Mouse (Mus musculus) limb, embryonic 13.5 days (tissue): ENCODE data around the gene Lrriq1. TPM values are rescaled to one million over a fixed set of nuclear protein-coding genes. Genes with fewer than 3 reads are reported as not detected.

ENCODE experiments used
- ATAC-seq: fragments of 200-750 bp; cut with Nextera tagmentation; 2 replicates; pipeline ENCODE4 v1.8.0; 2017; ENCODE audit warnings: low read depth, moderate number of reproducible peaks, moderate TSS enrichment; ENCODE audit not compliant: low FRiP score
- H3K27ac ChIP-seq: fragments of 300-500 bp; sonication (generic); 2 replicates; pipeline ENCODE4 v1.5.1; 2015; ENCODE audit warnings: inconsistent platforms, mild to moderate bottlenecking, moderate library complexity
- H3K27me3 ChIP-seq: fragments of 300-500 bp; sonication (generic); 2 replicates; pipeline ENCODE4 v1.6.1; 2015; ENCODE audit warnings: mild to moderate bottlenecking, inconsistent platforms
- H3K36me3 ChIP-seq: fragments of 300-500 bp; sonication (generic); 2 replicates; pipeline ENCODE4 v1.6.1; 2015; ENCODE audit warnings: inconsistent platforms, mild to moderate bottlenecking, moderate library complexity
- H3K4me1 ChIP-seq: fragments of 300-500 bp; sonication (generic); 2 replicates; pipeline ENCODE4 v1.6.1; 2015; ENCODE audit warnings: inconsistent platforms
- H3K4me2 ChIP-seq: fragments of 300-500 bp; sonication (generic); replicated peaks from 2 replicates; pipeline ENCODE4 v1.6.1; 2015; ENCODE audit warnings: inconsistent platforms, mild to moderate bottlenecking, moderate library complexity
- H3K4me3 ChIP-seq: fragments of 300-500 bp; sonication (generic); 2 replicates; pipeline ENCODE4 v1.5.1; 2015; ENCODE audit warnings: moderate library complexity, mild to moderate bottlenecking, inconsistent platforms
- H3K9ac ChIP-seq: fragments of 300-500 bp; sonication (generic); 2 replicates; pipeline ENCODE4 v1.6.1; 2015; ENCODE audit warnings: mild to moderate bottlenecking, inconsistent platforms
- H3K9me3 ChIP-seq: fragments of 300-500 bp; sonication (generic); 2 replicates; pipeline ENCODE4 v1.6.1; 2016; ENCODE audit warnings: inconsistent platforms
- WGBS: fragments of 180-500 bp; shearing (Covaris S2); methylation state at CpG from one replicate; pipeline ENCODE4 v1.1.7; 2015; 5-methylcytosine and 5-hydroxymethylcytosine counted together
- polyA plus RNA-seq: library from polyadenylated mRNA; unstranded; fragments of >200 nt; fragmentation: Nextera tagmentation; extraction: Ambion mirVana; gene quantifications from 2 replicates; pipeline ENCODE4 v1.2.1, GENCODE M21; 2015

The Lrriq1 gene
- 0.20 and 0.22 TPM in 2 replicates for polyA plus RNA-seq

DNA sequence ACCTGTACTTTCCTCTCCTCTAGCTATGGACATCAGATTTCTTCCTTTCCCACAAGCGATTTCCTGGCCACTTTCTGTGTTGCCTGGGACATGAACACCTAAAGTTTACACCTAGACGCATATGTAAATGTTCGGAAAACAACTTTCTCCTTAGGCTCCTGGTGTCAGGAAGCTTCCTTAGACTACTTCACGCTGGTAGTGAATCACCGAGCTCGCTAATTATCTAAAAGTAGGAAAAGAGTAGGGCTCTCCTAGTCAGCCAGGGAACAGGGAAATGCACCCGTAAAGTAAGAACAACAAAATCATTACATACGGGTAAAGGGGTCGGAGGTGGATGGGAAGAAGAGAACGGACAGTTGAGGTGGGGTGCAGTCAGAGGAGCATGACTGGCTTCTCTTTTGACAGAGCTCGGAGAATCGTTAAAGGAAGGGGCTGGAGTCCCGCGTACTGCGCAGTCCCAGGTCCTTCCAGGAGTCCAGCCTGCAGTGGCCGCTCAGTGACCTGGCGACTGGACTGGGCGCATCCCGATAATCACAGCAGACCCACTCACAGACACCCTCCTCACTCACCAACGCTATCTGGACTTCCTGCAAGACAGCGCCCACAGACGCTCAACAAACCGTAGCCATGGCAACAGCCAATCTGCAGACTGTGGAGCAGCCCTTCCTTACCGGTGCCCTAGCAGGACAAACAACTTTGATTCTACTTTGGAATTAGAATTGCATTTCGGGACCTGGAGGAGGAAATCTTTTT lies at the start of gene Lrriq1:
Gene Lrriq1 (minus strand): TSS at position 616 of the 753 bp plus-strand sequence.
- H3K27me3 ChIP-seq, result no peaks in the 10 kb centered on the region
- no peaks in the 10 kb centered on the region for H3K9me3 ChIP-seq
- H3K4me3 ChIP-seq, result peak within 1 kb of the TSS; percentile 59
- WGBS, result 6% methylated on average over 25 of the region's 25 CpGs
- peak within 1 kb of the TSS; percentile 65 for H3K9ac ChIP-seq
- H3K36me3 ChIP-seq, result no peaks in the 10 kb centered on the region
- H3K27ac ChIP-seq, result no peak within 1 kb of the TSS
- ATAC-seq, result peak; percentile 96
- no peaks in the 10 kb centered on the region for H3K4me1 ChIP-seq
- peak within 1 kb of the TSS; percentile 75 for H3K4me2 ChIP-seq

GRCm38 (mm10) chr10:103253842-103254803 lies 18.0 kb upstream of the Lrriq1 start:
- Histone ChIP-seq H3K4me1 (no peaks in the 10 kb centered on the region), H3K27ac (no peak overlapping the region), H3K27me3 (no peaks in the 10 kb centered on the region), H3K9ac (no peak overlapping the region), H3K9me3 (no peaks in the 10 kb centered on the region), H3K4me2 (no peak overlapping the region), H3K36me3 (no peaks in the 10 kb centered on the region), H3K4me3 (no peak overlapping the region)
- ATAC-seq, result no peak
- 53% methylated on average over 5 of the region's 5 CpGs for WGBS

GRCm38 (mm10) chr10:103236460-103236772 lies 294 bp upstream of the Lrriq1 start:
- WGBS, result 14% methylated on average over 4 of the region's 4 CpGs

DNA sequence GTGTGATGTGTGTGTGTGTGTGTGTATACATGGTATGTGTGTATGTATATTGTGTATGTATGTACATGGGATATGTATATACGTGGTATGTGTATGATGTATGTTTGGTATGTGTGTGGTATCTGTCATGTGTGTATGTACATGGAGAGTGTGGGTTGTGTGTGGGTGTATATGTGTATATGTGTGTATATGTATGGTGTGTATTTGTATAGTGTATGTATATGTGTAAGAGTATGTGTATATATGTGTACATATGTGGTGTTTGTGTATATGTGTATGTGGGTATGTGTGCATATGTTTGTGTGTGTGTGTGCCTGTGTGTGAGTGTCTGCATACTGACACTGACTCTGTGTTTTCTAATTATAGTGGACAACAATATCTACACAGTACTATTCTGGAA lies 9.5 kb downstream of the Lrriq1 start:
- H3K4me1 ChIP-seq, result no peaks in the 10 kb centered on the region
- H3K4me3 ChIP-seq, result no peak overlapping the region
- H3K4me2 ChIP-seq, result no peak overlapping the region
- H3K36me3 ChIP-seq, result no peaks in the 10 kb centered on the region
- no peaks in the 10 kb centered on the region for H3K27me3 ChIP-seq
- H3K27ac ChIP-seq, result no peak overlapping the region
- no peak overlapping the region for H3K9ac ChIP-seq
- WGBS, result 95% methylated on average over 1 of the region's 1 CpGs
- H3K9me3 ChIP-seq, result no peaks in the 10 kb centered on the region
- no peak for ATAC-seq

More at GRCm38 (mm10) chr10:103236460-103236772, 294 bp upstream of the Lrriq1 start:
- H3K4me2 ChIP-seq, result peak overlapping the region; percentile 75
- no peaks in the 10 kb centered on the region for H3K36me3 ChIP-seq
- no peak for ATAC-seq
- no peak overlapping the region for H3K27ac ChIP-seq
- H3K27me3 ChIP-seq, result no peaks in the 10 kb centered on the region
- no peak overlapping the region; the same call in 1 of the 2 replicates for H3K9ac ChIP-seq
- no peaks in the 10 kb centered on the region for H3K9me3 ChIP-seq
- no peaks in the 10 kb centered on the region for H3K4me1 ChIP-seq
- H3K4me3 ChIP-seq, result peak overlapping the region; percentile 59; the same call in 1 of the 2 replicates

GRCm38 (mm10) chr10:103194655-103195328 lies 41.3 kb downstream of the Lrriq1 start:
- WGBS, result 37% methylated on average over 4 of the region's 4 CpGs
- Histone ChIP-seq H3K4me1 (no peaks in the 10 kb centered on the region), H3K9me3 (no peaks in the 10 kb centered on the region), H3K36me3 (no peaks in the 10 kb centered on the region), H3K4me2 (no peak overlapping the region), H3K4me3 (no peak overlapping the region), H3K27me3 (no peaks in the 10 kb centered on the region), H3K9ac (no peak overlapping the region), H3K27ac (no peak overlapping the region)
- no peak for ATAC-seq

DNA sequence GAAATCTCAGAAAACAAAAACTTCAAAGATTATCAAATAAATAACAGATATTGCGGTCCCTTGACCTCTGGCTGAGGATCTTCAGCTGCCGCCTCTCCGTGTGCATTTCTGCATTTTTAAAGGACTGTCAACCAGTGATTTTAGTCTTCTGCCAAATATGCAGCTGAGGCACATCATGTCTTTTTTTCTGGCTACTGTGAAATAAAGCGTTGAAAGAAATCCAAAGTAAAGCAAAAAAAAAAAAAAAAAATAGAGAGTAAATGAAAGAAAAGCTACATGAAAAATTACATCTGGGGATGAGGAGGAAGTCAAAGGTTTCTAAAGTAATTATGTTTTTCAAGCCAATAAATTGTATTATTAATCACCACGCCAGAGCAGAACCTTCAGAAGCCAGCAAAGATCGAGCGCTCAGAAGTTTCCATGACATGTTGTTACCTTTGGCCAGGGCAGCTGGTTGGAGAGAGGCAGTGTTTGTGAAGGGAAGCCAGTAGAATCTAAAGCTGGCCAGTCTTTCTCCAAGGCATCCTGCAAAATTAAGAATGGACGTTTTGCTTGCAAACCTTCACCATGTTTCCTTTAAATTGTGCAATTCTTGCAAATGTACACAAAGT lies 90.2 kb downstream of the Lrriq1 start:
- Histone ChIP-seq H3K27me3 (no peaks in the 10 kb centered on the region), H3K4me1 (no peaks in the 10 kb centered on the region), H3K36me3 (no peaks in the 10 kb centered on the region), H3K9me3 (no peaks in the 10 kb centered on the region), H3K4me3 (no peak overlapping the region), H3K27ac (no peak overlapping the region), H3K9ac (no peak overlapping the region), H3K4me2 (no peak overlapping the region)
- no peak for ATAC-seq
- WGBS, result 56% methylated on average over 8 of the region's 8 CpGs

- WGBS, result 67% methylated on average over 11 of the region's 11 CpGs
- Histone ChIP-seq H3K9me3 (no peaks in the 10 kb centered on the region), H3K4me3 (no peak overlapping the region), H3K4me1 (no peaks in the 10 kb centered on the region), H3K27me3 (no peaks in the 10 kb centered on the region), H3K36me3 (no peaks in the 10 kb centered on the region), H3K4me2 (no peak overlapping the region), H3K9ac (no peak overlapping the region), H3K27ac (no peak overlapping the region)
- ATAC-seq, result no peak
Measured at GRCm38 (mm10) chr10:103144927-103145768, 91.0 kb downstream of the Lrriq1 start.

GRCm38 (mm10) chr10:103142526-103142925 lies 93.6 kb downstream of the Lrriq1 start:
- 58% methylated on average over 4 of the region's 4 CpGs for WGBS
- Histone ChIP-seq H3K4me1 (no peaks in the 10 kb centered on the region), H3K9me3 (no peaks in the 10 kb centered on the region), H3K27ac (no peak overlapping the region), H3K4me2 (no peak overlapping the region), H3K9ac (no peak overlapping the region), H3K4me3 (no peak overlapping the region), H3K27me3 (no peaks in the 10 kb centered on the region), H3K36me3 (no peaks in the 10 kb centered on the region)
- ATAC-seq, result no peak

- Histone ChIP-seq H3K4me3 (no peak overlapping the region), H3K9me3 (no peaks in the 10 kb centered on the region), H3K9ac (no peak overlapping the region), H3K36me3 (no peaks in the 10 kb centered on the region), H3K27me3 (no peaks in the 10 kb centered on the region), H3K27ac (no peak overlapping the region), H3K4me1 (no peaks in the 10 kb centered on the region), H3K4me2 (no peak overlapping the region)
- ATAC-seq, result no peak
- WGBS, result 42% methylated on average over 6 of the region's 6 CpGs
Measured at GRCm38 (mm10) chr10:103141532-103141931, 94.6 kb downstream of the Lrriq1 start.

GRCm38 (mm10) chr10:103140609-103141008 lies 95.5 kb downstream of the Lrriq1 start:
- H3K27ac ChIP-seq, result no peak overlapping the region
- no peak overlapping the region for H3K9ac ChIP-seq
- H3K36me3 ChIP-seq, result no peaks in the 10 kb centered on the region
- H3K4me1 ChIP-seq, result no peaks in the 10 kb centered on the region
- no peak overlapping the region for H3K4me3 ChIP-seq
- no peak for ATAC-seq
- H3K27me3 ChIP-seq, result no peaks in the 10 kb centered on the region
- WGBS, result 63% methylated on average over 8 of the region's 8 CpGs
- H3K4me2 ChIP-seq, result no peak overlapping the region
- no peaks in the 10 kb centered on the region for H3K9me3 ChIP-seq

DNA sequence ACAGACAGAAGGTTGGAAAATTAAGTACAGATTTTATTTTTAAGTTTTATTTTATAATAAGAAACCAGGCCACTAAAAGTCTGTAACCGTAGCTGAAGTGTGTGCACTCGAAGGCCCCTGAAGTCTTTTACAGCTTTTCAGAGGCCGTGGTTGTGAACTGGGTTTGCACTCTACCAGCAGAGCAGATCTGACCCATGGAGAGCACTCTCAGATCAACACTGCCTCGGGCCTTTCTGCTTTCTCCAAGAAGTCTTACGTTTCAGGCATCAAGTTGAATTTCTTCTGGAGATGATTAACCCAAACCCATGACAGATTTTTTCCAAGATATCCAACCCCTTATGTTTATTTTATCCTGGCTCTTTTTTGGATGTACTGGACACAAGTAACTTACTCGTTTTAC lies 121.5 kb downstream of the Lrriq1 start:
- no peak overlapping the region for H3K4me3 ChIP-seq
- WGBS, result 37% methylated on average over 6 of the region's 6 CpGs
- no peak; the same call in 1 of the 2 replicates for ATAC-seq
- H3K36me3 ChIP-seq, result no peaks in the 10 kb centered on the region
- H3K9ac ChIP-seq, result no peak overlapping the region
- H3K9me3 ChIP-seq, result no peaks in the 10 kb centered on the region
- no peak overlapping the region for H3K27ac ChIP-seq
- H3K4me1 ChIP-seq, result no peaks in the 10 kb centered on the region
- H3K27me3 ChIP-seq, result no peaks in the 10 kb centered on the region
- H3K4me2 ChIP-seq, result no peak overlapping the region
